Mouse (Mus musculus): ENCODE measurements around the gene Chst5.

Chst5 gene

DNA sequence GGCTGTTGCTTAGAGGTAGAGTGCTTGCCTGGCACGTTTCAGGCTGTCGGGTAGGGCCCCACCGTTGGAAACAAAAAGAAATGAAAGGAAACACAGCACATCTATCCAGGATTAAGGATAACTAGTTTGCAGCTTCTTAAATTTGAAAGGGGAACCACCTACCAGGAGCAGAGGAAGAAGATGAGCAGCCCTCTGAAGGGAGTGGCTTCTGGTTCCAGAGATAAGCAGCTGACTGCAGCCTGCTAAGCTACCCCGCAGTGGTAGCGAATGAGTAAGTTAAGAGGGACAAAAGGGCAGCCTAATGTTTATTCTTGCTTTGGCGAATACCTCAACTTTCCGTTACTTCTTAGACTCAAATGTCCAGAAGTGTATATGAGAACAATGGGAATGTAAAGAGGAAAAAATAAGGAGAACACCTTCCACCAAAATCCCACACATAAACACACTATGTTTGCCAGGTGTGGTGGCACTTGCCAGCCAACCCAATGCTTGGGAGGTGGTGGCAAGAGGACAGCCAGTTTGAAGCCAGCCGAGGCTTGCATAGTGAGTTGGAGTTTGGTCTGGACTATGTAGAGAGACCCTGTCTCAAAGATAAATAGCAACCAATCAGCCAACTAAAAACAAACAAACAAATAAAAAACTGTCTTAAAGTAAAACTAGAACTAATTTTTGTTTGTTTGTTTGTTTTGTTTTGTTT, 19.5 kb upstream of the Chst5 start:
- no peak for DNase-seq (ENCODE audit: low spot score)

DNA sequence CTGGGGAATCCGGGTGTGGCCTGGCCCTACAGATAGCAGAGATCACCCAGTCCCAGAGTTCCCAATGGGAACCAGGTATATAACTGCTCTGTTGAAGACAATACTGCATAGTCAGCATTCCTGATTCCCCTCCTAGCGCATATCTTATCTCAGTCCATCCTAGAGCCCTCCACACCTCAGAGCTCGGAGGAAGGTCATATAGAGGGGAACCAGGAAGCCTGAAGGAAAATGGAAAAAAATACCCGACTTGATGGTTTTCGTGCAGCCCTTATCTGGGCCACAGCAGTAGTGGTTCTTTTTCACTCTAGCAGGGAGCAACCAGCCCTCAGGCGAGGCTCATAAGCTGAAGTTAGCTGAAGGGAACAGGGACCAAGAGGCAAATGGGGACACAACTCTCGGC, 14.7 kb upstream of the Chst5 start:
- no peak for DNase-seq (ENCODE audit: low spot score)

DNA sequence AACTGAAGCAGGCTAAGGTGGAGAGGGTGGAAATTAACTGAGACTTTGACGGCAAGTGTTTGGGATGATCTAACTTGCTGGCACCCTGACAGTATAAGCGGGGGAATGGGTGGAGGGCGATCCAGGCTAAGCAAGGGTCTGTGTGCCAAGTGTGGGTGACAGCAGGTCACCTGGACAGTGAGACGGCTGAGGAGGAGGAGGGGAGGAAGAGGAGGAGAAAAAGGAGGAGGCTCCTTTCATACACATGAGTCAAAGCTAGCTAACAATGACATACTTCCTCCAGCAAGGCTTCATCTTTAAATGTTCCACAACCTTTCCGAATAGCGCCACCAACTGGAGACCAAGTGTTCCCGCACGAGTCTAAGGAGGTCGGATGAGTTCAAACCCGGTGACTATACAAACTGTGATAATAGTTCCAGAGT, 13.1 kb upstream of the Chst5 start:
- DNase-seq (ENCODE audit: low spot score): peak; percentile 42

DNA sequence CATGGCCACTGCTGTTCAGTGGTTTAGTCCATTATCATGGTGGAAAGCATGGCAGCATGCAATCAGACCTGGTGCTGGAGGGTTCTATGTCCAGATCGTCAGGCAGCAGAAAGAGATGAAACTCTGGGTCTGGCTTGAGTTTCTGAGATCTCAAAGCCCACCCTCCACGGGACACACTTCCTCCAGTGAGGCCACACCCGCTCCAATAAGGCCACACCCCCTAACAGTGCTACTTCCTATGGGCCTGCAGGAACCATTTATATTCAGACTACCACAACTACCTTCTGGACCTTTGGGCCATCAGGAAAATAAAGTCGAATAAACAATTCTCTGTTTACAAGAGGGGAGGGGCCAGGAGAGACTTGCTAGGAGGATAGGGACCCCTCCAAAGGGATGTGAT, 10.7 kb upstream of the Chst5 start:
- DNase-seq (ENCODE audit: low spot score): no peak

DNA sequence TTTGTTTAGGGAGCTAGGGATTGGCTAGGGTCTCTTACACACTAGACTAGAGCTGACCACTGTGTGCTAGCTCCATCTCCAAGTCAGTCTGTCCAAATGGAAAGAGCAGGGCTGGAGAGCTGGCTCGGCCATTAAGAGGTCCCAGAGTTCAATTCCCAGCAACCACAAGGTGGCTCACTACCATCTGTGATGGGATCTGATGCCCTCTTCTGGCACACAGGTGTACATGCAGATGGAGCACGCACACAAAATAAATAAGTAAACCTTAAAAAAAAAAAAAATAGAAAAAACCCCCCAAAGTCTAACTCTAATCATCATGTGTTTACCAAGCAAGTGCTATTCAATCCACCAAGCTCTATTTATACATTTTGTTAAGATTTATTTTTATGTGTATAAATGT, 9.4 kb upstream of the Chst5 start:
- DNase-seq (ENCODE audit: low spot score): no peak

DNA sequence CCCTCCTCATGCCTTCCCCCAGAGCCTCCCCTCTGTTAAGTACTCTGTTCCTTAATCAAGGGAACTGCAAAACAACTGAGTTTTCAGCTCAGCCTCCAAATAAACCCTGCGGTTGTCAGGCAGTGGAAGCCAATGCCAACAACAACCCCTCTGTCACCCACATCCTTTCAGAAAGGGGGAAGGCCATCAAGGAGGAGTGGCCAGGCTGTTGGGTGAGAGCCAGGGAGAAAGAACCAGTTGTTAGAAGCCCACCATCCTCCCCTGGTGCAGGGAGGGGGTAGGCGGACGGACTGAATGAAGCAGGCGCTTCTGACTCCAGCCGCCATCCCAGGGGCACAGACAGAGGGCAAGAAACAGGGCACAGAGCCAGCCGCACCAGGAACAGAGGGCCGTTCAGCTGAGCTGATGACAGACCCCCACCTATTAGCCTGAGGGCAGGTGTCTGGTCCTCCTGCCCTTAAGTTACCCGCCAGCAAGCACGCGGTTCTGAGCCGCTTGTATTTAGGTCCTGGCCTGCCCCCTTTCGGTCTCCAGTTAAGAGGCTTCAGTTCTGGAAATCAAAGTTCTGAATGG, 2.7 kb upstream of the Chst5 start:
- no peak for DNase-seq (ENCODE audit: low spot score)

DNA sequence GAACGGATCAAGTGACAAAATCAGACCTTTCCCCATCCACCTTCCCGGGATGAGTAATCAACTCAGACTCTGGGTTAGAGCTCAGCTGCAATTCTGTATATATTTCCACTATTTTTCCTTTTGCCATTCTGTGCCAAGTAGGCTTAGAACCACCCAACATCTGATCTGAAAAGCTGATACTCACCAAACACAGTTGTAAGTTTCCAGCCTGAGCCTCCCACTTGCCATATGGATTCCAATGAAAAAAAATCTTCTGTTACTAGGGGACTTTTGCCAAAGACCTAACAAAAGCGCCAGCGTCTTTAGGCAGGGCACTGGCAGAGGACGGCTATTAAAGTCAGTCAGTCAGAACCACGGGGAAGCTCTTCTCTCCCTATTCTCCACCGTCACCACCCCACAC, 1.3 kb upstream of the Chst5 start:
- no peak for DNase-seq (ENCODE audit: low spot score)

DNA sequence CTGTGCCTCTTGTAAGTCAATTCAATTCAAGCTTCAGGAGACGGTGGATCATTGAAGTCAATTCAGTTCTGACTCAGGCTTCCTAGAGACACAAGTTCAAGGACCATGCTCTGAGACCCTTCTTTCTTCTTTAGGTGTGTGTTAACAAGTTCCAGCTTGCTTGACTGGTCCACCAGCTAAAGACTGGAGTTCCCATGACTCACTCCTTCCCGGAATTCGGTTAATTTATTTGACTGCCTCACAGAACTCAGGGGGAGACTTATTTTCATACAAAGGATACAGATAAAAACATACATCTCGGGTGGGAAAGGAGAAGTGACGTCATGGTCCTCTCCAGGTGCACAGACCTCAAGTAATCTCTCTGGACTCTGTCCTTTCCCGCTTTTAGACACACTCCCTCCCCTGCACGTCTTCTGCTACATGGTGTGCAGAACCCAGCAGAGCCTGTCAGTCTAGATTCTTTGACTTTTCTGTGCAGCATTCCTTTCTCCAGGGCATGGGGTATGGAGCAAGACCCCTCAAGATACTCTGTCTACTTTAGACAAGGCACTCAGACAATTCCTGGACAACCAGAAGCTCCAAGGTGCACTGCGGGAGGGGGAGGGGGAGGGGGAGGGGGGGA, 4.6 kb downstream of the Chst5 start:
- no peak for DNase-seq (ENCODE audit: low spot score)

DNA sequence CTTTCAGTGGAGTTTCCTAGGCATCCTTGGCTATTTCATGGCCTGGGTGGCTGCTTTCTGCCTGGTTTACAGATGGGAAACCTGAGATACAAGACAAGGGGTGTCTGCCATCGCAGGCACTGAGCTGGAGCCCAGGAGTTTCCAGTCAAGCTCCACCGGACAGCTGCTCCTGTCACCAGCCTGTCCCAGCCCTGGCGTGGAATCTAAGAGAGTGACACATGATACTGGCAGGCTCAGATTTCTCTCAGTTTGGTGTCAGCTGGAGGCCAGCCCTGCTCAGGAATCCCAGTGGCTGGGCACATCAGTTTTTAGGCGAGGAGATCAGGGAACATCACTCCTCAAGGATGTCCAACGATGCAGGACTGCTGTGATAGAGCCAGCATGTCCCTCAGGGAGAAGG, 8.2 kb downstream of the Chst5 start:
- no peak for DNase-seq (ENCODE audit: low spot score)

DNA sequence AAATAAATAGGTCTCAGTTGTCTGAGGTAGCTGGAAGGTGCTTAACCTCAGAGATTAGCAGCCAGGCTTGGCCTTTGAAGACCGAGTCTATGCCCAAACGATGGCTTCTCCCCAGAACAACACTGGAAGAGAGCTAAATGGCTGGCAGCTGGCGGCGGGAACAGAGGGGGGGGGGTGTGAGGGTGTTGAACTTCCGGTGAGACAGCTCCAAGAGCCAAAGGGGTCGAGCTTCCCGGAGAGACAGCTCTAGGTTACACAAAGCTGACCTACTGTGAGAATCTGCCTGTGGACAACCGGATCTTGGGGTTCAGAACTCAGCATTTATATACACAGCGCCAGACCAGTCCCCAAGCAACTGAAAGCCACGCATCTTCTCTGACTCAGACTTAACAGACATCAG, 11.7 kb downstream of the Chst5 start:
- DNase-seq (ENCODE audit: low spot score): no peak

DNA sequence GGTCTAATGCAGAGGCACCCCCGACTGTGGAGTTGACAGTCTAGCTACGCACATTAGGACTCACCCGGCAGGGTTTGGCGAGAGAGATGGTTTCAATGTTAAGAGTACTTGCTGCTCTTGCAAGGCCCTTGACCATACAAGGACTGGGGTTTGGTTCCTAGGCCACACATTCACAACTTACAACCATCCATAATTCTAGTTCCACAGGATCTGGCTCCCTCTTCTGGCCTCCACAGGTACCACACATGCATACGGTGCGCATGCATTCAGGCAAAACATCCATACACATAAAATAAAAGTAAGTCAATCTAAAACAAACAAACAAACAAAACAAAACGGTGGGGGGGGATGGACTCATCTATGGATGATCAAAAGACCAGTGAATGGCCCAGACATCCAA, 15.3 kb downstream of the Chst5 start:
- no peak for DNase-seq (ENCODE audit: low spot score)

DNA sequence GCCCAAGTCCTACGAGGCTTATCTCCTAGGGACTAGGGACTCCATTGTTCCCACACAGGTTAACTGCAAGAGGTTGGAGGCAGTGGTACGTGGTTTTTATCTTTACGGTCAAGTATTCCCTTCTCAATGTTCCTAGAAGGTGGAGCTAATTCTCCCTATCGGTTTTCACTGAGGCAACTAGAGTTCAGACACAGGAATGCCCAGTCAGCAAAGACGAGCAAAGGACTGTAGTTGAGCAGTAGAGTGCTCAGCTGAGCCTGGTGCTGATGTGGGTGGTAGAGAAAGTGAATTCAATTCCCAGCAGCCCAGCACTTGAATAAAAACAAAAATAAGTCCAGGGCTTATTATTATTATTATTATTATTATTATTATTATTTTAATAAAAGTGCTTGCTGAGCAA, 17.6 kb downstream of the Chst5 start:
- no peak for DNase-seq (ENCODE audit: low spot score)

DNA sequence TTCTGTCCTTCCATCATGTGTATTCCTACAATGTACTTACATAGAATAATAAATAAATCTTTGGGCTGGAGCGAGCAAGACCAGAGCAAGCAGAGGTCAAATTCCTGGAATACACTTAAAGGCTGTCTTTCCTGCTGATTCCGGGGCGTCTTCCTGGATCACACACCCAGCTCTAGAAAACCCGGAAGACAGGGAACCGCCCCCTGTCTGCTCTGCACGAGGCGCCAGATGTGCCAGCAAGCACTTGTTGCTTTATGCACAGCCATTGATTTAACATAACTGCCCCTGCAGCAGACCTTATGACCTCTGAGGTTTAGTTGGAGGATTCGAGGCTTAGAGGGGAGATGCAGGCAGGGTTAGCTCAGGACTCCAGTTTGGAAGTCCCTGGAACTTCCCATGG, 18.3 kb downstream of the Chst5 start:
- DNase-seq (ENCODE audit: low spot score): no peak

DNA sequence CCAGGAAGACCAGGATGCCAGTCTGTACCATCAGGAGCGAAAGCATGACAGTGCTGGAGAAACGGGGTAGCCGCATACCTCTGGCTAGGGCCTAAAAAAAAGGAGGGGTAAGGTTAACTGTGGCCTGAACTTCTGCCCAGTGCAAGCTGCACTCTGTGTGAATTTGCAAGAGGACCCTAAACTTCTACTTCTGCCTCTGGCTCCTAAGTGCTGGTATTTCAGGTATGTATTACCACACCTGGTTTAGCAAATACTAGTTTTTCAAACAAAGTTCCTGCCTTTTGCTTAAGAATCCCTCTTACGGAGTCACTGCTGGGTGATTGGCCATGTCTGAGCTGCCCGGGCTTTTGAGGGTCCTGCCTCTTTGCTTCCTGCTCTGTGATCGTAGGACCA, 19.3 kb downstream of the Chst5 start:
- no peak for DNase-seq (ENCODE audit: low spot score)

DNA sequence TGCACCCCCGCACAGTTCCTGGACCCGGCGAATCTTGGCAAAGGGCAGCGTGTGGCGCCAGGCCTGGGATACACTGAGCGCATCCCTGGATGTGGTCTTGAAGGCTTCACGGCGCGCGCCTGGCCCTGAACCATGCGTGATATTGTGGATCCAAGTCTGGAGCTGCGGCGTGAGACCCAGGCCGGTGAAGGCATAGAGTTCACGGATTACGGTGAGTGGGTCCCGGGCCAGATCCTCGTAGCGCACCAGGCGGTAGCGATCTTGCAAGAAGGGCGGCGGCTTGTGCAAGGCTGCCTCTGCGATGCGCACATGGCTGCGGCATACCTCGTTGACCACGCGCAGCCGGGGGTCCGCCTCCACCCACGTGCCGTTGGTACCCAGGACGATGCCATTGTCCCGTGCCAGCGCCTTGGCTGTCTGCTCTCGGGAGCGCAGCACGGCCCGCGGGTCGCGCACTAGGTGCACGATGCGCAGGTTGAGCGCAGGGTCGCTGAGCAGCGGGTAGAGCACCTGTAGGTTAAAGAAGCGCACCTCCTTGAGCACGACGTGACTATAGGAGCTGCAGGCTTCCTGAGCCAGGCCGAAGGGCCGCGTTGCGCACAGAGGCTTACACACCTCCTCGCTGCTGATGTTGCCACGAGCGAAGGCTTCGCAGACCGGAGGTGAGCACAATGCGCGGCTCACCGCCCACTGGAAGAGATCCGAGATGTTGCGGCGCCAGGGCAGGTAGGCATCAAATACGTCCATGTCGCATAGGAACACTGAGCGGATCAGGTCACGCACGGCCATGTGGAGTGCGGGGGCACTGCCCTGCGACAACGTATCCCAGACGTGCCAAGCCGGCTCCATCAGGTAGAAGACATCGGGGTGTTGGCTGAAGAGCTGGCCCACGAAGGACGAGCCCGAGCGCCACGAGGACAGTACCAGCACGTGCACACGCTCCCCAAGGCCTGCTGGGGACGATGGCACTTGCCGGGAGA, 20.0 kb downstream of the Chst5 start:
- DNase-seq (ENCODE audit: low spot score): no peak

DNA sequence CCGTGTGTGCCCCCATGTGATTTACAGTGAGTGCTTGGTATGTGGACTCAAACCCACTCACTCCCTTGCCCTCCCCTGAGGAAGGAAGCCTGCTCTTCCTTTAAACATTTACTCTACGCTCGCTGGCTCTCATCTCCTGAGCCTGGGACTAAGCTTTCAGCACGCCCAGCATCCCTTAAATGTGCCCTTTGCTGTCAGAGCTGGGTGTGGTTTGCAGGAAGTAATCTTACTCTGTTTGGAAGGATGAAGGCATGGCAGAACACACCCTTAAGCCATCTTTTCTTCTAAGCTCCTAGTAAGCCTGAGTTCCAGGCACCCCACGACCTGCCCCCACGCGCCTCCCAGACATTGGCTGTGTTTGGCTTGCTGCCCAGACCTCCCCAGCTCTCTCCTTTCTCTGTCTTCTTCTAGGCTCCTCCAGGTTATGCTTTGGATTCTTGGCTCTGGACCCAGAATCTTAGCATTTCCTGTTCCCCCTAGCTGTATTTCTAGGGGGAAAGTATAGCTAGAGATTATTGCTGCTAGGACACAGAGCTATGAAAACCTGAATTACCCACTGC, 22.1 kb downstream of the Chst5 start:
- DNase-seq (ENCODE audit: low spot score): no peak

DNA sequence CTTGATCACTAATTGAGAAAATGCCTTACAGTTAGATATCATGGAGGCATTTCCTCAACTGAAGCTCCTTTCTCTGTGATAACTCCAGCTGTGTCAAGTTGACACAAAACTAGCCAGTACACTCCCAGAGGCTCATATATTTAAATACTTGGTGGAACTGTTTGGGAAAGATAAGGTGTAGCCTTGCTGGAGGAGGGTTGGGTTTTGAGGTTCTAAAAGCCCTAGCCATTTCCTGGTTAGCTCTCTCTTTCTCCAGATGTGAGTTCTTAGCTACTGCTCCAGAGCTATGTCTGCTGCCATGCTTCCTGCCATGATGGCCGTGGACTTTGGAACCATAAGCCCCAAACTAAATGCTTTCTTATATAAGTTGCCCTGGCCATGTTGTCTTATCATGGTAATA, 22.8 kb downstream of the Chst5 start:
- no peak for DNase-seq (ENCODE audit: low spot score)

DNA sequence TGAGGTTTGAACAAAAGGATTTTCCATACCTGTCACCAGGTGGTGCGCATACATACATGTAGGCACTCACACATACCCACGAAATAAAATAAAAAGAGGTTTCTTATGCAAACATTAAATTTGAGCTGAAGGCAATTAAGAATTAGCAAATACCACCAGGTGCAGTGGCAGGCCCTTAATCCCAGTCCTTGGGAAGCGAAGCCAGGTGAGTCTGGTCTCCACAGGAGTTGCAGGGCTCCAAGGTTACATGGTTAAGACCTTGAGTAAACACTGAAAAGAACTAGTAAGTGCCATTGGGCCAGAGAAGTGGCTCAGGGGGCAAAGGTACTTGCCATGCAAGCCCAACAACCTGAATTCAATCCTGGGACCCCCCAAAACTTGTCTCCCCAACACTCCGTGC, 26.6 kb downstream of the Chst5 start:
- DNase-seq (ENCODE audit: low spot score): no peak

DNA sequence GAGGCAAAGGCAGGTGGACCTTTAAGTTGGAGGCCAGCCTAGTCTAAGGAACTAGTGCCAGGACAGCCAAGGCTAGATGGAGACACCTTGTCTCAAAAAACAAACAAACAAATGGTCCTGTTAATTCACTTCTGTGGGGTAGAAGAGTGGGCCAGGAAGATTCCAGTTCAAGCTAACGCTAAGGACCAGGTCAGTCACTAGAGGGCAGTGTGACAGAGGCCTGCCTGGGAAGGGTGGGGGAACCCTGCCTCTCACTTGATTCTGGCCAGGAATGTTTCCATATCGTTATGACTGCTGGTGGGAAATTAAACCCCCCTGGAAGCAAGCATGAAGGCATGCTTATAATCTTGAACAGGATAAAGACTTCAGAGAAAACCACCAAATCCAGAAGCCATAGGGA, 28.7 kb downstream of the Chst5 start:
- DNase-seq (ENCODE audit: low spot score): no peak

DNA sequence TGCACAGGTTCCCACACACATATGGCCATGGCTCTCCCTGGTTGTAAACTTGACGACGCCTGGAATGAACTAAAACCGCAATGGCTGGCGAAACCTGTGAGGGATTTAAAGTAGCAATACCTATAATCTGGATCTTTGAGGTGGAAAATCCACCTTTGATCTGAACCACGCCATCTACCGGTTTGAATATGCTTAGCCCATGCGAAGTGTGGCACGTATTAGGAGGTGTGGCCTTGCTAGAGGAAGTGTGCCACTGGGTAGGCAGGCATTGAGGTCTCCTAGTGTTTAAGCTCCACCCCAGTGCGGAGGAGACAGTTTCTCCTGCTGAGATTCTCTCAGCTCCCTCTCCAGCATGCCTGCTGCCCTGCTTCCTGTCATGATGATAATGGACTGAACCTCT, 32.5 kb downstream of the Chst5 start:
- DNase-seq (ENCODE audit: low spot score): peak; percentile 28

DNA sequence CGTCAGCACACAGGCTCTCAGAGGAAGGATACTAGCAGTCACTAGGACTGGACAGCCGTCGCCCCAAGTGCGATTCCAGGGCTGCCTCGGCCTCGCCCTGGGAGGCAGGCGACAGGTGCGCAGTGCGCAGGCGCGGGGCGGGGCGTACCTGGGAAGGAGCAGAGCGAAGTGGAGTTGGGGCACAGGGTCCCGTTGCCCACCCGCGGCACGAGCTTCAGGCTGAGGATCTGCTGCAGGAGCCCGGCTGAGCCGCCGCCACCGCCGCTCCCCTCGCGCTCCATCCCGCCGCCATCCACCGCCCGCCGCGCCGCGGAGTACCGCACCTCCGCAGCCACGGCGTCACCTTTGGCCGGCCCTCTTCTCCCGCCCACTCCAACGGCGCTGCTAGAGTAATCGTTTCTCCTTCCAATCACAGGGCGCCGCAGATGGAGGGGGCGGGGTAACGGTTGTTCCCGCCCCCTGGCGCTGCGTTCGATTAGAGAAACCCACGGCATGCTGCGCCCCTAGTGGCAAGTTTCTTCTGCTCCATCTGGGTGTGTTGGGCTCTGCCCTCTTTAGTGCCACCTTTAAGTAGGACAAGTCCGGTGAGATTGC, 33.8 kb downstream of the Chst5 start, which contains the start of gene Tmem170:
Gene Tmem170 (minus strand): TSS at position 396 of the 594 bp plus-strand sequence.
- DNase-seq (ENCODE audit: low spot score): peak; percentile 95

DNA sequence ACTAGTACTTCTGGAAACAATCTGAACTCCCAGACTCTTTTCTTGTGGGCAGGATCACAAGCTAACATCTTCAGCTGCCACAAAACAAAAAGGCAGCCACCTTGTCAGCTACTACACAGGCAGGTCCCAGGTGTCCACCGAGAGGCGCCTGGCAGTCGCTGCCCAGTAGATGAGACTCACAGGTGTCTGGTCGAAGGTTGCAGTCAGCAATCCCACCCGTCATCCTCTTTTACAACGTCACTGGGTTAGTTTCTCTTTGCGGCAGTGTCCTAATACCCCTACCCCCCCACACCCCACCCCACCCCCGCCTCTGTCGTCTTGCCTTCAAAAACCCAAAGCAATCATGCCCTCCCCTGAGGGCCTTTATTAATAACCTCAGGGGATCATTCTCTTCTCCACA, 34.5 kb downstream of the Chst5 start:
- no peak for DNase-seq (ENCODE audit: low spot score)
